Mouse (Mus musculus): Measurements from ENCODE around the gene Gm12830.

The Gm12830 gene

GRCm38 (mm10) chr4:114821567-114822192 is at the start of gene Gm12830:
Gm12830 (plus strand) TSS chr4:114821722.
- no peak for DNase-seq (ENCODE audit: low spot score)

GRCm38 (mm10) chr4:114773316-114773715 is 48.2 kb upstream of the Gm12830 start:
- DNase-seq (ENCODE audit: low spot score): no peak

- DNase-seq (ENCODE audit: low spot score): no peak
Measured at GRCm38 (mm10) chr4:114777625-114778202, 43.8 kb upstream of the Gm12830 start.

GRCm38 (mm10) chr4:114778716-114779474 is 42.6 kb upstream of the Gm12830 start:
- no peak for DNase-seq (ENCODE audit: low spot score)

- DNase-seq (ENCODE audit: low spot score): no peak
Measured at GRCm38 (mm10) chr4:114779475-114779757, 42.1 kb upstream of the Gm12830 start.

GRCm38 (mm10) chr4:114779758-114780546 is 41.6 kb upstream of the Gm12830 start:
- no peak for DNase-seq (ENCODE audit: low spot score)

GRCm38 (mm10) chr4:114782851-114783250 is 38.7 kb upstream of the Gm12830 start:
- DNase-seq (ENCODE audit: low spot score): no peak

GRCm38 (mm10) chr4:114784735-114785134 is 36.8 kb upstream of the Gm12830 start:
- no peak for DNase-seq (ENCODE audit: low spot score)

- no peak for DNase-seq (ENCODE audit: low spot score)
Measured at GRCm38 (mm10) chr4:114788856-114789255, 32.7 kb upstream of the Gm12830 start.

GRCm38 (mm10) chr4:114791650-114792049 is 29.9 kb upstream of the Gm12830 start:
- no peak for DNase-seq (ENCODE audit: low spot score)

GRCm38 (mm10) chr4:114793836-114794235 is 27.7 kb upstream of the Gm12830 start:
- no peak for DNase-seq (ENCODE audit: low spot score)

- no peak for DNase-seq (ENCODE audit: low spot score)
Measured at GRCm38 (mm10) chr4:114797254-114797914, 24.1 kb upstream of the Gm12830 start.

- DNase-seq (ENCODE audit: low spot score): no peak
Measured at GRCm38 (mm10) chr4:114798041-114798624, 23.4 kb upstream of the Gm12830 start.

- DNase-seq (ENCODE audit: low spot score): no peak
Measured at GRCm38 (mm10) chr4:114804096-114804495, 17.4 kb upstream of the Gm12830 start.

- no peak for DNase-seq (ENCODE audit: low spot score)
Measured at GRCm38 (mm10) chr4:114818963-114819702, 2.4 kb upstream of the Gm12830 start.

- no peak for DNase-seq (ENCODE audit: low spot score)
Measured at GRCm38 (mm10) chr4:114834770-114835581, 13.5 kb downstream of the Gm12830 start.

- no peak for DNase-seq (ENCODE audit: low spot score)
Measured at GRCm38 (mm10) chr4:114841336-114841920, 19.9 kb downstream of the Gm12830 start.

- DNase-seq (ENCODE audit: low spot score): no peak
Measured at GRCm38 (mm10) chr4:114842376-114842960, 20.9 kb downstream of the Gm12830 start.

GRCm38 (mm10) chr4:114843097-114843721 is 21.7 kb downstream of the Gm12830 start:
- no peak for DNase-seq (ENCODE audit: low spot score)
